Mouse (Mus musculus) lung, embryonic 14.5 days (tissue): Measurements from ENCODE around the gene Gm20425. TPM values are rescaled to one million over a fixed set of nuclear protein-coding genes. Genes with fewer than 3 reads are reported as not detected.

Experiments used
- ATAC-seq: fragments of 200-750 bp; cut with Nextera tagmentation; 2 replicates; pipeline ENCODE4 v1.8.0; 2017; ENCODE audit warnings: mild to moderate bottlenecking, moderate TSS enrichment, moderate library complexity; ENCODE audit not compliant: insufficient read depth
- DNase-seq: peaks from one replicate; pipeline ENCODE4 v3.0.0-alpha.2; 2015
- H3K27ac ChIP-seq: fragments of 300-500 bp; sonication (generic); 2 replicates; pipeline ENCODE4 v1.5.1; 2014; ENCODE audit warnings: low read depth, mild to moderate bottlenecking, moderate library complexity
- H3K27me3 ChIP-seq: fragments of 300-500 bp; sonication (generic); 2 replicates; pipeline ENCODE4 v1.6.1; 2014; ENCODE audit warnings: low read length, control low read depth; ENCODE audit not compliant: insufficient read depth
- H3K36me3 ChIP-seq: fragments of 300-500 bp; sonication (generic); 2 replicates; pipeline ENCODE4 v1.6.1; 2014; ENCODE audit warnings: control low read depth; ENCODE audit not compliant: insufficient read depth
- H3K4me1 ChIP-seq: fragments of 300-500 bp; sonication (generic); 2 replicates; pipeline ENCODE4 v1.6.1; 2014; ENCODE audit warnings: antibody characterized with exemption, control low read depth; ENCODE audit not compliant: insufficient read depth
- H3K4me2 ChIP-seq: fragments of 300-500 bp; sonication (generic); 2 replicates; pipeline ENCODE4 v1.6.1; 2014; ENCODE audit warnings: mild to moderate bottlenecking
- H3K4me3 ChIP-seq: fragments of 300-500 bp; sonication (generic); 2 replicates; pipeline ENCODE4 v1.5.1; 2014; ENCODE audit warnings: low read depth, low read length
- H3K9ac ChIP-seq: fragments of 300-500 bp; sonication (generic); 2 replicates; pipeline ENCODE4 v1.6.1; 2014
- H3K9me3 ChIP-seq: fragments of 300-500 bp; sonication (generic); 2 replicates; pipeline ENCODE4 v1.6.1; 2016; ENCODE audit warnings: low read depth, low read length, control low read depth
- CTCF ChIP-seq: IDR thresholded peaks from 2 replicates; pipeline ENCODE4 v1.5.1; 2016; ENCODE audit warnings: antibody characterized with exemption, low read depth
- WGBS: fragments of 180-500 bp; shearing (Covaris S2); extraction: QIAGEN DNeasy Blood & Tissue Kit; methylation state at CpG from one replicate; pipeline ENCODE4 v1.1.7; 2014; 5-methylcytosine and 5-hydroxymethylcytosine counted together
- polyA plus RNA-seq: library from polyadenylated mRNA; unstranded; fragments of >200 nt; fragmentation: Nextera tagmentation; extraction: Ambion mirVana; gene quantifications from 2 replicates; pipeline ENCODE4 v1.2.1, GENCODE M21; 2014

Gm20425 gene
- polyA plus RNA-seq, 1 experiment from 2014 or later = not detected

- H3K4me1 ChIP-seq = no peaks in the 10 kb centered on the region
- no peak overlapping the region for H3K9ac ChIP-seq
- no peak for DNase-seq
- H3K4me2 ChIP-seq = no peak overlapping the region
- H3K36me3 ChIP-seq = no peaks in the 10 kb centered on the region
- no peak for ATAC-seq
- WGBS = 16% methylated on average over 4 of the region's 4 CpGs
- H3K27ac ChIP-seq = no peak overlapping the region
- no peak overlapping the region for H3K4me3 ChIP-seq
- peaks cover 2% of the 10 kb centered on the region; the same call in 1 of the 2 replicates for H3K9me3 ChIP-seq
- TF ChIP-seq CTCF = no peak
- H3K27me3 ChIP-seq = no peaks in the 10 kb centered on the region
These were observed 18.5 kb upstream of the Gm20425 start for GRCm38 (mm10) chr9:103248618-103249017.

GRCm38 (mm10) chr9:103246526-103247168 lies 16.5 kb upstream of the Gm20425 start:
- no peak overlapping the region for H3K27ac ChIP-seq
- no peak overlapping the region for H3K9ac ChIP-seq
- H3K4me1 ChIP-seq = no peaks in the 10 kb centered on the region
- WGBS = 81% methylated on average over 8 of the region's 8 CpGs
- ATAC-seq (no peak), DNase-seq (no peak)
- no peaks in the 10 kb centered on the region for H3K36me3 ChIP-seq
- H3K9me3 ChIP-seq = no peaks in the 10 kb centered on the region
- no peaks in the 10 kb centered on the region for H3K27me3 ChIP-seq
- no peak overlapping the region for H3K4me2 ChIP-seq
- TF ChIP-seq CTCF = no peak
- no peak overlapping the region for H3K4me3 ChIP-seq

GRCm38 (mm10) chr9:103243640-103244039 lies 13.5 kb upstream of the Gm20425 start:
- no peak for ATAC-seq

GRCm38 (mm10) chr9:103241206-103241605 lies 11.1 kb upstream of the Gm20425 start:
- H3K27ac ChIP-seq = no peak overlapping the region
- ATAC-seq = no peak
- no peaks in the 10 kb centered on the region for H3K4me1 ChIP-seq
- no peaks in the 10 kb centered on the region for H3K27me3 ChIP-seq
- H3K9ac ChIP-seq = no peak overlapping the region
- no peak for TF ChIP-seq CTCF
- WGBS = 68% methylated on average over 2 of the region's 2 CpGs
- H3K9me3 ChIP-seq = no peaks in the 10 kb centered on the region
- no peaks in the 10 kb centered on the region for H3K36me3 ChIP-seq
- H3K4me3 ChIP-seq = no peak overlapping the region
- no peak for DNase-seq
- H3K4me2 ChIP-seq = no peak overlapping the region

More at GRCm38 (mm10) chr9:103243640-103244039, 13.5 kb upstream of the Gm20425 start:
- Histone ChIP-seq H3K4me2 (no peak overlapping the region), H3K36me3 (no peaks in the 10 kb centered on the region), H3K9ac (no peak overlapping the region), H3K27ac (no peak overlapping the region), H3K4me1 (no peaks in the 10 kb centered on the region), H3K4me3 (no peak overlapping the region), H3K9me3 (no peaks in the 10 kb centered on the region), H3K27me3 (no peaks in the 10 kb centered on the region)
- no peak for TF ChIP-seq CTCF
- no peak for DNase-seq
- 90% methylated on average over 4 of the region's 4 CpGs for WGBS

- Histone ChIP-seq H3K36me3 (no peaks in the 10 kb centered on the region), H3K9ac (no peak overlapping the region), H3K4me1 (no peaks in the 10 kb centered on the region), H3K27me3 (no peaks in the 10 kb centered on the region), H3K4me2 (no peak overlapping the region), H3K9me3 (no peaks in the 10 kb centered on the region), H3K27ac (no peak overlapping the region), H3K4me3 (no peak overlapping the region)
- ATAC-seq = no peak
- 86% methylated on average over 6 of the region's 6 CpGs for WGBS
- DNase-seq = no peak
- no peak for TF ChIP-seq CTCF
These were observed 9.4 kb upstream of the Gm20425 start for GRCm38 (mm10) chr9:103239471-103239870.

GRCm38 (mm10) chr9:103234565-103235165 lies 4.6 kb upstream of the Gm20425 start:
- TF ChIP-seq CTCF = no peak
- DNase-seq = peak; percentile 24
- Histone ChIP-seq H3K4me2 (no peak overlapping the region), H3K9me3 (no peaks in the 10 kb centered on the region), H3K36me3 (no peaks in the 10 kb centered on the region), H3K9ac (no peak overlapping the region), H3K27me3 (no peaks in the 10 kb centered on the region), H3K4me3 (no peak overlapping the region), H3K27ac (peak overlapping the region; percentile 31), H3K4me1 (no peaks in the 10 kb centered on the region)
- ATAC-seq = 0 out of 2 replicates have a peak, but pooled peaks have one; percentile 20
- 62% methylated on average over 7 of the region's 7 CpGs for WGBS

GRCm38 (mm10) chr9:103234059-103234458 lies 4.0 kb upstream of the Gm20425 start:
- WGBS = 64% methylated on average over 7 of the region's 7 CpGs
- TF ChIP-seq CTCF = no peak
- DNase-seq (peak; percentile 9), ATAC-seq (no peak)
- Histone ChIP-seq H3K4me3 (no peak overlapping the region), H3K27me3 (no peaks in the 10 kb centered on the region), H3K4me1 (no peaks in the 10 kb centered on the region), H3K9ac (no peak overlapping the region), H3K27ac (peak overlapping the region; percentile 31), H3K36me3 (no peaks in the 10 kb centered on the region), H3K9me3 (no peaks in the 10 kb centered on the region), H3K4me2 (no peak overlapping the region)
